Mouse (Mus musculus): ENCODE data around the gene Nos1ap. TPM values are rescaled to one million over a fixed set of nuclear protein-coding genes. Genes with fewer than 3 reads are reported as not detected.
A peak's percentile ranks its signal among the peaks of the same experiment; 100 is the strongest.

Nos1ap gene
- polyA plus RNA-seq, 1 experiment from 2014 or later = 8.0 TPM

DNA sequence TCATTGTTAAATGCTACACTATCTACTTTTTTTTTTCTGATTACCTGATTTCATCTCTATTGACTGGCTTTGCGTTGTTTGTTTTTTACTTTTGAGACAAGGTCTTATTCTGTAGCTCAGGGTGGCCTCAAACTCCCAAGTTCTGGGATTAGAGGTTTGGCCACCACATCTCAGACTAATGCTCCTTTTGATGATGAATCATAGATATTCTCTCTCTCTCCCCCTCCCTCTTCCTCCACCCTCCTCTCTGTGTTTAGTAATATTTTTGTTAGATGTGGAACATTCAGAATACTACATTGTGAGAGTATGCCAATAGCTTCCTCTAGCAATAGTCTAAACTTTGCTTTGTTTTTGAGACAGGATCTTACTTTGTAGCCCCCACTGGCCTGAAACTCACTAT, 33.8 kb upstream of the Nos1ap start:
- 83% methylated on average over 1 of the region's 1 CpGs for WGBS
- Histone ChIP-seq H3K4me2 (replicated peaks; ENCODE audit: low read depth, low read length) (no peak overlapping the region), H3K27me3 (replicated peaks; ENCODE audit: insufficient read depth, low read length) (no peaks in the 10 kb centered on the region), H3K9ac (replicated peaks; ENCODE audit: low read depth) (no peak overlapping the region), H3K4me3 (ENCODE audit: low read depth, low read length) (no peak overlapping the region), H3K36me3 (ENCODE audit: insufficient read depth, low read length) (no peaks in the 10 kb centered on the region), H3K4me1 (ENCODE audit: insufficient read depth, low read depth, low read length) (no peaks in the 10 kb centered on the region), H3K27ac (ENCODE audit: low read length) (no peak overlapping the region), H3K9me3 (ENCODE audit: low read length) (no peaks in the 10 kb centered on the region; the same call in 1 of the 2 replicates)
- TF ChIP-seq EP300 (IDR thresholded peaks at IDR 0.05) (no peak), CTCF (IDR thresholded peaks at IDR 0.05) (no peak)
- ATAC-seq (no peak; the same call in 1 of the 2 replicates), DNase-seq (ENCODE audit: low spot score) (peak; percentile 20)

DNA sequence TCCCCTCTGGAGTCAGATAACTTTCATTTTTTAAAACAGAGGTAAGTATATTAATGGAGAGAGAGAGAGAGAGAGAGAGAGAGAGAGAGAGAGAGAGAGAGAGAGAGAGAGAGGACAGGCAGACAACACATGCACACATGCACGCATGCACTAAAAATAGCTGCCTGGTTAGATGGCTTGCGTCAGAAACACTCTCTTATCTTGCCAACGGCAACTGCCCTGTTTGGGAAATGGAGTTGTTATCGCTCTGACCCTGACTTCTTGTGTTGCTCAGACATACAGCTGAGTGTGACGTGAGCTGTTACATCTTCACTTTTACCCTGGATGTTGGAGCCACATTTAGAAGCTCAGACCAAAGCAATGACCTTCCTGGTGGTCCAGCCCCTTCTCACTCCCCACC, 33.3 kb upstream of the Nos1ap start:
- Histone ChIP-seq H3K27ac (ENCODE audit: low read length) (no peak overlapping the region), H3K9ac (replicated peaks; ENCODE audit: low read depth) (no peak overlapping the region), H3K27me3 (replicated peaks; ENCODE audit: insufficient read depth, low read length) (no peaks in the 10 kb centered on the region), H3K4me2 (replicated peaks; ENCODE audit: low read depth, low read length) (no peak overlapping the region), H3K9me3 (ENCODE audit: low read length) (no peaks in the 10 kb centered on the region; the same call in 1 of the 2 replicates), H3K36me3 (ENCODE audit: insufficient read depth, low read length) (no peaks in the 10 kb centered on the region), H3K4me3 (ENCODE audit: low read depth, low read length) (no peak overlapping the region), H3K4me1 (ENCODE audit: insufficient read depth, low read depth, low read length) (no peaks in the 10 kb centered on the region)
- 22% methylated on average over 5 of the region's 5 CpGs for WGBS
- TF ChIP-seq CTCF (IDR thresholded peaks at IDR 0.05) (no peak), EP300 (IDR thresholded peaks at IDR 0.05) (peak; percentile 61)
- peak; percentile 82 for ATAC-seq
- peak; percentile 83 for DNase-seq (ENCODE audit: low spot score)

DNA sequence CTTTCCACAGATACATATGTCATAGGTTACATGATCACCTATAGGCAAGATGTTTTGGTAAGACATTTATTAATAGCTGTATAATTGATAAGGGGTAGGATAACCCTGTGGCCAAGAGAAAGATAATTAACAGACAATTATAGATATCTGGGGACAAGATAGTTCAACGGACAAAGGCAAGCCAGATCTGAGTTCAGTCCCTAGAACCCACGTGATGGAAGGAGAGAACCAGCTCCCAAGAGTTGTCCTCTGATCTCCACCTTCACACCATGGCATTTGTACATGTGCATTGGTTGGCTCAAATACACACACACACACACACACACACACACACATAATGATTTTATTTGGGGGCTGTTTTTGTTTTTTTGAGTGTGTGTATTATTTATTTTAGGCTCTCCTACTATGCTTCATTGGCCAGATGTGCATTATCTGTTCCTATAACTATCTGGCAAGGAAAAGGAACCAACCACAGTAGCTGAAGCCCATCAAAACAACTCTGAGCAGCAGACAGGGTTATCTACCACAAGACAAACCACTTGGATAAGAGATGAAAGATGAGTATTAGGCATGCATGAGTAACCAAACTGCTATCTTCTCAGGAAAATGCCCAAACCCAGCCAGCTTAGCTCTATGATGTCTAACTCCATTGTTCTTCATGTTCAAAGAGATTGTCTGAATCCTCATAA, 30.2 kb upstream of the Nos1ap start:
- TF ChIP-seq CTCF (IDR thresholded peaks at IDR 0.05) (no peak), EP300 (IDR thresholded peaks at IDR 0.05) (no peak)
- ATAC-seq (no peak), DNase-seq (ENCODE audit: low spot score) (no peak)
- Histone ChIP-seq H3K4me1 (ENCODE audit: insufficient read depth, low read depth, low read length) (no peaks in the 10 kb centered on the region), H3K9ac (replicated peaks; ENCODE audit: low read depth) (no peak overlapping the region), H3K4me3 (ENCODE audit: low read depth, low read length) (no peak overlapping the region), H3K27me3 (replicated peaks; ENCODE audit: insufficient read depth, low read length) (no peaks in the 10 kb centered on the region), H3K9me3 (ENCODE audit: low read length) (no peaks in the 10 kb centered on the region; the same call in 1 of the 2 replicates), H3K27ac (ENCODE audit: low read length) (no peak overlapping the region), H3K4me2 (replicated peaks; ENCODE audit: low read depth, low read length) (no peak overlapping the region), H3K36me3 (ENCODE audit: insufficient read depth, low read length) (no peaks in the 10 kb centered on the region)
- WGBS = 63% methylated on average over 2 of the region's 2 CpGs

DNA sequence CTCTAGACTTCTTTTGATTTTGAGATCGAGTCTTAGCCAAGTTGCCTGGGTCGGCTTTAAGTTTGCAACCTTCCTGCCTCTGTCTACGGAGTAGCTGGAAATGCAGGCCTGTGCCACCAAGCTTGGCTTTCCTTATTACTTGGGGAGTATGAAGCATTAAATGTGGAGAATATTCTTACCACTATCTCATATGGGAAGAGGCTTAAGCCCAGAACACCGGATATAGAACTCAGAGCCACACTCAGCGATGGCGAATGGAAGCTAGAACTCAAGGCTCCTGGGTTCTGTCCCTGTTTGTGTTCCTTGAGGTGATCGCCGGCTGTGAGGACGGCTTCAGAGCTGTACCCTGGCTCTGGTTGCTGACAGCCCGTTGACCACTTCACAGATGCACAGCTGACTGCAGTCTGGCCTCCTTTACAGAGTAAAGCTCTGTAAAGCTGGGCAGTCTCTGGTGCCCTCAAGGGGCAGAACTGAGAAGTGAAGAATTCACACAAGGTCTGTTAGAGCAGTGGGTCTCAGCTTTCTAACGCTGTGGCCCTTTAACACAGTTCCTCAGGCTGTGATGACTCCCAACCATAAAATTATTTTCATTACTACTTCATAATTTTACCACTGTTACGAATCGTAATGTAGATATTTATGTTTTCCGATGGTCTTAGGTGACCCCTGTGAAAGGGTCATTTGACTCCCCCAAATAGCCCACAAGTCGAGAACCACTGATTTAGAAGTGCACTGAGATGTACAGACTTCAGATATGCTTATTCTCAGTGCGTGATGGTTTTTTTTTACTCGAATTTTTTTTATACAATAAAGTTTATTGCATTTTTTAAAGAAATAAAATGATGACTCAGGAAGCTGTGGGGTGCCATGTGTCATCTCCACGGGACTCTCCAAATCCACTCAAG, 23.6 kb upstream of the Nos1ap start:
- H3K4me3 ChIP-seq (ENCODE audit: low read depth, low read length) = no peak overlapping the region
- no peak overlapping the region for H3K27ac ChIP-seq (ENCODE audit: low read length)
- ATAC-seq = peak; percentile 94
- no peak overlapping the region for H3K9ac ChIP-seq (replicated peaks; ENCODE audit: low read depth)
- peak; percentile 98 for TF ChIP-seq CTCF (IDR thresholded peaks at IDR 0.05)
- TF ChIP-seq EP300 (IDR thresholded peaks at IDR 0.05) = no peak
- no peaks in the 10 kb centered on the region for H3K36me3 ChIP-seq (ENCODE audit: insufficient read depth, low read length)
- no peak overlapping the region for H3K4me2 ChIP-seq (replicated peaks; ENCODE audit: low read depth, low read length)
- no peaks in the 10 kb centered on the region for H3K9me3 ChIP-seq (ENCODE audit: low read length)
- 53% methylated on average over 18 of the region's 18 CpGs for WGBS
- H3K4me1 ChIP-seq (ENCODE audit: insufficient read depth, low read depth, low read length) = no peaks in the 10 kb centered on the region
- H3K27me3 ChIP-seq (replicated peaks; ENCODE audit: insufficient read depth, low read length) = no peaks in the 10 kb centered on the region
- DNase-seq (ENCODE audit: low spot score) = peak; percentile 84

DNA sequence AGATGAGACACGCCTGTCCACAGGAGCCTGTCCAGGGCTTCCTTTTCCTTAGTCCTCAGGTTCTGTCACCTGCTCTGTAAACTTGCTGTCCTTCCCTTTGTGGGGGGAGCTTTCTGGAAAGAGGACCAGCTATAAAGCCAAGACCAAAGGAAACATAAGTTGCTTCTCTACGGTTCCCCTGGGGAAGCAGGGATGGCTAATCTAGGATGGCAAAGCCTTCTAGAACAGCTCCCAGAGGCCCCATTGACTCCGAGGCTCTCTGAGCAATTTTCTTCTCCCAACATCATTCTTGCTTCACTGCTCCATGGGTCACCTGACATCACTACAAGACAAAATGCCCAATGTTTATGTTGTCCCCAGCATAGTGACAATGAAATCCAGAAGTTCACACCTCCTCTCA, 22.0 kb upstream of the Nos1ap start:
- no peak for DNase-seq (ENCODE audit: low spot score)
- Histone ChIP-seq H3K9me3 (ENCODE audit: low read length) (no peaks in the 10 kb centered on the region), H3K27me3 (replicated peaks; ENCODE audit: insufficient read depth, low read length) (no peaks in the 10 kb centered on the region), H3K4me3 (ENCODE audit: low read depth, low read length) (no peak overlapping the region), H3K9ac (replicated peaks; ENCODE audit: low read depth) (no peak overlapping the region), H3K4me1 (ENCODE audit: insufficient read depth, low read depth, low read length) (no peaks in the 10 kb centered on the region), H3K4me2 (replicated peaks; ENCODE audit: low read depth, low read length) (no peak overlapping the region), H3K27ac (ENCODE audit: low read length) (no peak overlapping the region), H3K36me3 (ENCODE audit: insufficient read depth, low read length) (no peaks in the 10 kb centered on the region)
- no peak for ATAC-seq
- TF ChIP-seq EP300 (IDR thresholded peaks at IDR 0.05) (no peak), CTCF (IDR thresholded peaks at IDR 0.05) (no peak)
- WGBS = 90% methylated on average over 3 of the region's 3 CpGs

DNA sequence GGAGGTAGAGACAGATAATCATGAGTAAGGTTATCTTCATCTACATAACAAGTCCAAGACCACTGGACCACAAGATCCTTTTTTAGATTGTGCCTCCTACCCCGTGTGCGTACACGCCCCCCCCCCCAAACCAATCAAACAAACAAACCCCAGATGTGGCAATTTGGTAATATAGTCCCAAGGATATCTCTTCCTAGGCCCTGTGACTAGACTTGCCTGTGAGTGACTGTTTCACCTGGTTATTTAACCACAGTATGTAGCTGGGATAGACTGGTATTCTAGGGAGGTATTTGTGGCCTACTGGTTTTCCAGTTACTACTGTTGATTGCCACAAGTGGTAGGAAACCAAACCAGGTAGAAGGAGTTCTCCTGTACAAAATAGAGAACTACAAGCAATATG, 21.0 kb upstream of the Nos1ap start:
- Histone ChIP-seq H3K9me3 (ENCODE audit: low read length) (no peaks in the 10 kb centered on the region), H3K4me2 (replicated peaks; ENCODE audit: low read depth, low read length) (no peak overlapping the region), H3K27me3 (replicated peaks; ENCODE audit: insufficient read depth, low read length) (no peaks in the 10 kb centered on the region), H3K4me1 (ENCODE audit: insufficient read depth, low read depth, low read length) (no peaks in the 10 kb centered on the region), H3K27ac (ENCODE audit: low read length) (no peak overlapping the region), H3K9ac (replicated peaks; ENCODE audit: low read depth) (no peak overlapping the region), H3K4me3 (ENCODE audit: low read depth, low read length) (no peak overlapping the region), H3K36me3 (ENCODE audit: insufficient read depth, low read length) (no peaks in the 10 kb centered on the region)
- ATAC-seq = no peak
- TF ChIP-seq CTCF (IDR thresholded peaks at IDR 0.05) (no peak), EP300 (IDR thresholded peaks at IDR 0.05) (no peak)
- no peak for DNase-seq (ENCODE audit: low spot score)
- WGBS = 92% methylated on average over 3 of the region's 3 CpGs

All from lung, postnatal 0 days (tissue).